Mouse (Mus musculus): ENCODE measurements at regions not wholly inside any gene's neighbourhood (a gene's known extent, or its start where the extent isn't known, plus 50 kb on each side); places are given as distances from the start of the nearest gene placed in this dataset.

- H3K9me3 ChIP-seq (replicated peaks; ENCODE audit: control insufficient read depth, low read length) = no peaks in the 10 kb centered on the region
- 87% methylated on average over 9 of the region's 9 CpGs for WGBS
- DNase-seq (ENCODE audit: low spot score) (no peak), ATAC-seq (no peak)
- H3K4me3 ChIP-seq (ENCODE audit: low read depth, low read length) = no peak overlapping the region
- no peak overlapping the region for H3K4me2 ChIP-seq (ENCODE audit: low read length)
- H3K27me3 ChIP-seq (replicated peaks; ENCODE audit: control insufficient read depth, insufficient read depth, low read length) = no peaks in the 10 kb centered on the region
- no peaks in the 10 kb centered on the region; the same call in 1 of the 2 replicates for H3K4me1 ChIP-seq (ENCODE audit: control insufficient read depth, insufficient read depth, low read length)
- H3K27ac ChIP-seq (ENCODE audit: low read depth, low read length) = no peak overlapping the region
- no peaks in the 10 kb centered on the region for H3K36me3 ChIP-seq (ENCODE audit: control insufficient read depth, insufficient read depth, low read length)
- no peak overlapping the region for H3K9ac ChIP-seq (ENCODE audit: low read length)
Measured at GRCm38 (mm10) chr12:8447612-8448011, 52.2 kb downstream of the Rhob start.

DNA sequence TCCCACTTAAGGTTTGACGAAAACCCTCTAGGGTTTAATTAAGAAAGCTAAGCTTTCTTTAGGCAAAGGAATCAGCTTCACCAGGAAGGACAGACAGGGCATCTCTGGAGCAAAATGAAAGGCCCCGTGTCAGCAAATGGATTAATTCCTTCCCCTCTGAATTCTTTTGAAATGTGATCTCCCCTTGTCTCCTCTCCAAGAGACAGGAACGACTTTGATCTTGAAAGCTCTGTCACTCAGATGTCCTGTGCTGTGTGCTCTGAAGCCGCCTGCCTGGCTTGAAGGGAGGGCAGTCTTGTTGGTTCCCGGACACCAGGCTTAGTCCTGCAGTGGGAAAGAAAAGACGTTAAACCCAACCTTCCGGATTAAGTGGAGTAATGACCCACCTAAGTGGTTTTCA is 52.8 kb downstream of the Rhob start:
- ATAC-seq (no peak), DNase-seq (ENCODE audit: low spot score) (no peak)
- Histone ChIP-seq H3K4me1 (ENCODE audit: control insufficient read depth, insufficient read depth, low read length) (no peaks in the 10 kb centered on the region; the same call in 1 of the 2 replicates), H3K4me2 (ENCODE audit: low read length) (no peak overlapping the region), H3K9me3 (replicated peaks; ENCODE audit: control insufficient read depth, low read length) (no peaks in the 10 kb centered on the region), H3K27me3 (replicated peaks; ENCODE audit: control insufficient read depth, insufficient read depth, low read length) (no peaks in the 10 kb centered on the region), H3K4me3 (ENCODE audit: low read depth, low read length) (no peak overlapping the region), H3K36me3 (ENCODE audit: control insufficient read depth, insufficient read depth, low read length) (no peaks in the 10 kb centered on the region), H3K27ac (ENCODE audit: low read depth, low read length) (no peak overlapping the region), H3K9ac (ENCODE audit: low read length) (no peak overlapping the region)
- WGBS = 9% methylated on average over 7 of the region's 7 CpGs

GRCm38 (mm10) chr12:8444975-8445853 is 54.6 kb downstream of the Rhob start:
- H3K4me3 ChIP-seq (ENCODE audit: low read depth, low read length) = no peak overlapping the region
- H3K27ac ChIP-seq (ENCODE audit: low read depth, low read length) = no peak overlapping the region
- no peak overlapping the region for H3K4me2 ChIP-seq (ENCODE audit: low read length)
- 84% methylated on average over 13 of the region's 13 CpGs for WGBS
- H3K9ac ChIP-seq (ENCODE audit: low read length) = no peak overlapping the region
- ATAC-seq (no peak), DNase-seq (ENCODE audit: low spot score) (no peak)
- H3K4me1 ChIP-seq (ENCODE audit: control insufficient read depth, insufficient read depth, low read length) = no peaks in the 10 kb centered on the region
- no peaks in the 10 kb centered on the region for H3K27me3 ChIP-seq (replicated peaks; ENCODE audit: control insufficient read depth, insufficient read depth, low read length)
- H3K9me3 ChIP-seq (replicated peaks; ENCODE audit: control insufficient read depth, low read length) = no peaks in the 10 kb centered on the region
- no peaks in the 10 kb centered on the region for H3K36me3 ChIP-seq (ENCODE audit: control insufficient read depth, insufficient read depth, low read length)

GRCm38 (mm10) chr12:8443917-8444453 is 55.8 kb downstream of the Rhob start:
- WGBS = 84% methylated on average over 4 of the region's 4 CpGs
- H3K4me3 ChIP-seq (ENCODE audit: low read depth, low read length) = no peak overlapping the region
- H3K9me3 ChIP-seq (replicated peaks; ENCODE audit: control insufficient read depth, low read length) = no peaks in the 10 kb centered on the region
- no peak for DNase-seq (ENCODE audit: low spot score)
- H3K9ac ChIP-seq (ENCODE audit: low read length) = no peak overlapping the region
- H3K27me3 ChIP-seq (replicated peaks; ENCODE audit: control insufficient read depth, insufficient read depth, low read length) = no peaks in the 10 kb centered on the region
- no peak overlapping the region for H3K27ac ChIP-seq (ENCODE audit: low read depth, low read length)
- ATAC-seq = no peak
- H3K4me2 ChIP-seq (ENCODE audit: low read length) = no peak overlapping the region
- H3K4me1 ChIP-seq (ENCODE audit: control insufficient read depth, insufficient read depth, low read length) = no peaks in the 10 kb centered on the region
- no peaks in the 10 kb centered on the region for H3K36me3 ChIP-seq (ENCODE audit: control insufficient read depth, insufficient read depth, low read length)

GRCm38 (mm10) chr12:8443253-8443661 is 56.6 kb downstream of the Rhob start:
- no peaks in the 10 kb centered on the region for H3K4me1 ChIP-seq (ENCODE audit: control insufficient read depth, insufficient read depth, low read length)
- H3K27me3 ChIP-seq (replicated peaks; ENCODE audit: control insufficient read depth, insufficient read depth, low read length) = no peaks in the 10 kb centered on the region
- ATAC-seq (no peak), DNase-seq (ENCODE audit: low spot score) (no peak)
- H3K9ac ChIP-seq (ENCODE audit: low read length) = no peak overlapping the region
- H3K27ac ChIP-seq (ENCODE audit: low read depth, low read length) = no peak overlapping the region
- no peaks in the 10 kb centered on the region for H3K36me3 ChIP-seq (ENCODE audit: control insufficient read depth, insufficient read depth, low read length)
- H3K4me3 ChIP-seq (ENCODE audit: low read depth, low read length) = no peak overlapping the region
- no peak overlapping the region for H3K4me2 ChIP-seq (ENCODE audit: low read length)
- no peaks in the 10 kb centered on the region for H3K9me3 ChIP-seq (replicated peaks; ENCODE audit: control insufficient read depth, low read length)
- 89% methylated on average over 4 of the region's 4 CpGs for WGBS

- 87% methylated on average over 4 of the region's 4 CpGs for WGBS
- ATAC-seq (no peak), DNase-seq (ENCODE audit: low spot score) (no peak)
- H3K36me3 ChIP-seq (ENCODE audit: control insufficient read depth, insufficient read depth, low read length) = no peaks in the 10 kb centered on the region
- H3K4me2 ChIP-seq (ENCODE audit: low read length) = no peak overlapping the region
- no peak overlapping the region for H3K9ac ChIP-seq (ENCODE audit: low read length)
- H3K4me3 ChIP-seq (ENCODE audit: low read depth, low read length) = no peak overlapping the region
- H3K4me1 ChIP-seq (ENCODE audit: control insufficient read depth, insufficient read depth, low read length) = no peaks in the 10 kb centered on the region
- no peaks in the 10 kb centered on the region for H3K9me3 ChIP-seq (replicated peaks; ENCODE audit: control insufficient read depth, low read length)
- H3K27me3 ChIP-seq (replicated peaks; ENCODE audit: control insufficient read depth, insufficient read depth, low read length) = no peaks in the 10 kb centered on the region
- no peak overlapping the region for H3K27ac ChIP-seq (ENCODE audit: low read depth, low read length)
Measured at GRCm38 (mm10) chr12:8441275-8441674, 58.5 kb downstream of the Rhob start.

DNA sequence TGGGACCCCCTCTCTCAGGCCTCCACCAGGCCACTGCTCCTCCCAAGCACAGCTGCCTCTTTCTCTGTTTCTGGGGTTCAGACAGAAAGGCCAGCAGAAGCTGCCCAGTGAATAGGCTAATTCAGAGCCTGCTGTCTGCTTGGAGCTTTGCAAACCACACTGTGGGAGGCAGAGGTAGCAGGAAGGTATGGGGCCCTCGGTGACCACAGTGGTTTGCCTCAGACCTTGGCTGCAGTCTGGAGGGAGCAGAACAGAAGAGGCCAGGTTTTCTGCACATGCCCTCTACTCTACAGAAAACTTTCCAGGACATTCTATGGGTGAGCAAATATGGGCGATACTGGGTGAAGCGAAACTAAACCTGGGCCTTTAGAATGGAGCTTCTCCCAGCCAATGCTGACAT is 59.4 kb downstream of the Rhob start:
- no peaks in the 10 kb centered on the region for H3K4me1 ChIP-seq (ENCODE audit: control insufficient read depth, insufficient read depth, low read length)
- H3K4me3 ChIP-seq (ENCODE audit: low read depth, low read length) = no peak overlapping the region
- H3K27me3 ChIP-seq (replicated peaks; ENCODE audit: control insufficient read depth, insufficient read depth, low read length) = no peaks in the 10 kb centered on the region
- DNase-seq (ENCODE audit: low spot score) (no peak), ATAC-seq (no peak)
- H3K9me3 ChIP-seq (replicated peaks; ENCODE audit: control insufficient read depth, low read length) = no peaks in the 10 kb centered on the region
- H3K9ac ChIP-seq (ENCODE audit: low read length) = no peak overlapping the region
- H3K4me2 ChIP-seq (ENCODE audit: low read length) = no peak overlapping the region
- H3K36me3 ChIP-seq (ENCODE audit: control insufficient read depth, insufficient read depth, low read length) = no peaks in the 10 kb centered on the region
- H3K27ac ChIP-seq (ENCODE audit: low read depth, low read length) = no peak overlapping the region
- 85% methylated on average over 3 of the region's 3 CpGs for WGBS

DNA sequence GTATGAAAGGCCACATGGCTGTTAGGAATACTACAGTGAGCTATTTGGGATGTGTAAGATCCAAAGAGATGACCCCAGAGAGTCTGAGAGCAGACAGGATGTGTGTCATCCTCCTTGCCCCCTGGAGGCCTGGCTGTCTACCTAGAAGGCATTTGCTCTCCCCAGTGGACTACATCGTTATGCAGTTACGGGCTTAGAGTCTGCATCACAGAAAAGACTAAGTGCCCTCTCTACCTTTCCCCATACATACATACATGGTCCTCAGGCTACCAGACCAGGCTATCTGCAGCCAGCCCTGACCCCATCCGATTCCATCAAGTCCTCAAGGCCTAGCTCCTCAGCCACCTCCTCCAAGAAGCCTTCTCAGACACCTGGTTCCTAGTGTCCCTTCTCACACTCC is 59.9 kb downstream of the Rhob start:
- H3K36me3 ChIP-seq (ENCODE audit: control insufficient read depth, insufficient read depth, low read length) = no peaks in the 10 kb centered on the region
- H3K9me3 ChIP-seq (replicated peaks; ENCODE audit: control insufficient read depth, low read length) = no peaks in the 10 kb centered on the region
- H3K27me3 ChIP-seq (replicated peaks; ENCODE audit: control insufficient read depth, insufficient read depth, low read length) = no peaks in the 10 kb centered on the region
- H3K4me2 ChIP-seq (ENCODE audit: low read length) = no peak overlapping the region
- H3K9ac ChIP-seq (ENCODE audit: low read length) = no peak overlapping the region
- DNase-seq (ENCODE audit: low spot score) (no peak), ATAC-seq (no peak)
- no peak overlapping the region for H3K4me3 ChIP-seq (ENCODE audit: low read depth, low read length)
- WGBS = 71% methylated on average over 3 of the region's 3 CpGs
- no peaks in the 10 kb centered on the region for H3K4me1 ChIP-seq (ENCODE audit: control insufficient read depth, insufficient read depth, low read length)
- H3K27ac ChIP-seq (ENCODE audit: low read depth, low read length) = no peak overlapping the region

- Histone ChIP-seq H3K4me1 (ENCODE audit: control insufficient read depth, insufficient read depth, low read length) (no peaks in the 10 kb centered on the region), H3K9ac (ENCODE audit: low read length) (no peak overlapping the region), H3K27me3 (replicated peaks; ENCODE audit: control insufficient read depth, insufficient read depth, low read length) (no peaks in the 10 kb centered on the region), H3K9me3 (replicated peaks; ENCODE audit: control insufficient read depth, low read length) (no peaks in the 10 kb centered on the region), H3K27ac (ENCODE audit: low read depth, low read length) (no peak overlapping the region), H3K4me3 (ENCODE audit: low read depth, low read length) (no peak overlapping the region), H3K36me3 (ENCODE audit: control insufficient read depth, insufficient read depth, low read length) (no peaks in the 10 kb centered on the region), H3K4me2 (ENCODE audit: low read length) (no peak overlapping the region)
- DNase-seq (ENCODE audit: low spot score) = no peak
- ATAC-seq = no peak
- WGBS = 83% methylated on average over 4 of the region's 4 CpGs
Measured at GRCm38 (mm10) chr12:8439486-8439885, 60.3 kb downstream of the Rhob start.
